Mouse (Mus musculus) heart, adult 2 months (tissue): ENCODE results near the gene Elf3. TPM values are rescaled to one million over a fixed set of nuclear protein-coding genes. Genes with fewer than 3 reads are reported as not detected.

Experiments
- DNase-seq, 2 experiments: peaks; one replicate each; pipeline ENCODE4 v3.0.0; 2021
- H3K27ac ChIP-seq: fragments of 200-600 bp; 2 replicates; pipeline ENCODE4 v1.8.1; 2022
- H3K27me3 ChIP-seq: fragments of 200-500 bp; 2 replicates; pipeline ENCODE4 v1.6.1; 2012; ENCODE audit warnings: mild to moderate bottlenecking, low read length, inconsistent platforms, mixed read lengths; ENCODE audit not compliant: control insufficient read depth, insufficient read depth
- H3K36me3 ChIP-seq: fragments of 200-500 bp; 2 replicates; pipeline ENCODE4 v1.6.1; 2012; ENCODE audit warnings: low read length, inconsistent platforms; ENCODE audit not compliant: control insufficient read depth, insufficient read depth
- H3K4me1 ChIP-seq: fragments of 200-500 bp; 2 replicates; pipeline ENCODE4 v1.6.1; 2011; ENCODE audit warnings: low read length; ENCODE audit not compliant: control insufficient read depth, insufficient read depth
- H3K4me3 ChIP-seq: fragments of 200-600 bp; 2 replicates; pipeline ENCODE4 v1.8.1; 2022
- H3K79me2 ChIP-seq: fragments of 200-500 bp; replicated peaks from 2 replicates; pipeline ENCODE4 v1.6.1; 2012; ENCODE audit warnings: mild to moderate bottlenecking, inconsistent platforms, low read length, moderate library complexity, mixed read lengths; ENCODE audit not compliant: control insufficient read depth, insufficient read depth
- H3K9ac ChIP-seq: fragments of 200-500 bp; 2 replicates; pipeline ENCODE4 v1.6.1; 2012; ENCODE audit warnings: low read depth, mild to moderate bottlenecking, control low read depth, inconsistent platforms, low read length, mixed read lengths
- CTCF ChIP-seq: fragments of 200-600 bp; IDR thresholded peaks from 2 replicates; pipeline ENCODE4 v1.8.1; 2022; ENCODE audit warnings: antibody characterized with exemption, mild to moderate bottlenecking, moderate library complexity
- EP300 ChIP-seq: fragments of 200-500 bp; IDR thresholded peaks from 2 replicates; pipeline ENCODE4 v1.6.1; 2011; ENCODE audit warnings: low read depth, low read length, control low read depth; ENCODE audit not compliant: insufficient read depth
- POLR2A ChIP-seq: fragments of 200-500 bp; IDR thresholded peaks from 2 replicates; pipeline ENCODE4 v1.6.1; 2011; ENCODE audit warnings: mild to moderate bottlenecking, low read depth, low read length, control low read depth; ENCODE audit not compliant: insufficient read depth
- WGBS: fragments of 180-500 bp; shearing (Covaris S2); methylation state at CpG from one replicate; pipeline ENCODE4 v1.1.7; 2018; 5-methylcytosine and 5-hydroxymethylcytosine counted together
- intact Hi-C: fragments of 180-260 bp; cut with DNase I; formaldehyde crosslinking; loops from one replicate; pipeline ENCODE4 v1.15.1; 2025
- polyA plus RNA-seq: library from polyadenylated mRNA; depleted of rRNA; stranded (reverse); fragments of >200 nt; gene quantifications from 2 replicates; pipeline ENCODE4 v1.2.3, GENCODE M21; 2012; rRNA removed
- total RNA-seq, 2 experiments: library from RNA; stranded (reverse); gene quantifications; 2 replicates each; pipeline ENCODE4 v1.2.3; 2021

Gene Elf3
- total and polyA plus RNA-seq, 3 experiments = 2.0 TPM; not detected in 2

GRCm38 (mm10) chr1:135205257-135205656 lies 53.1 kb downstream of the Elf3 start:
- no peak for TF ChIP-seq POLR2A
- Histone ChIP-seq H3K27ac (no peak overlapping the region), H3K79me2 (no peaks in the 10 kb centered on the region), H3K4me1 (no peaks in the 10 kb centered on the region), H3K36me3 (no peaks in the 10 kb centered on the region), H3K4me3 (no peak overlapping the region), H3K27me3 (no peaks in the 10 kb centered on the region), H3K9ac (no peak overlapping the region)
- 83% methylated on average over 4 of the region's 4 CpGs for WGBS
- no peak for DNase-seq
- intact Hi-C loops = no loop called here

- Histone ChIP-seq H3K4me3 (no peak overlapping the region), H3K27me3 (no peaks in the 10 kb centered on the region), H3K27ac (no peak overlapping the region), H3K4me1 (0 out of 2 replicates have a peak, but pooled peaks cover under 1% of the 10 kb centered on the region), H3K79me2 (no peaks in the 10 kb centered on the region), H3K36me3 (no peaks in the 10 kb centered on the region), H3K9ac (no peak overlapping the region)
- DNase-seq = peak in 1 of 2 experiments; percentile 10
- TF ChIP-seq POLR2A = no peak
- no peak for TF ChIP-seq EP300
- no peak for TF ChIP-seq CTCF
- WGBS = 42% methylated on average over 12 of the region's 12 CpGs
- intact Hi-C loops = no loop called here
Measured at GRCm38 (mm10) chr1:135204196-135205126, 53.9 kb downstream of the Elf3 start.

Other genes starting within 250 kb of the Elf3 start
- 10 to 100 TPM; 12.2 to 14.4 TPM for gene Lgr6, start 153.3 kb downstream of the Elf3 start, total RNA-seq
- gene Lgr6, start 153.3 kb downstream of the Elf3 start, polyA plus RNA-seq = 12.6 and 21.5 TPM in 2 replicates
- gene Ptpn7, start 125.9 kb downstream of the Elf3 start, total RNA-seq = under 1 TPM; 0.73 to 0.82 TPM
- 0.82 and 1.4 TPM in 2 replicates for gene Ptpn7, start 125.9 kb downstream of the Elf3 start, polyA plus RNA-seq
- gene Arl8a, start 111.7 kb downstream of the Elf3 start, total RNA-seq = 10 to 100 TPM; 20.1 to 21.0 TPM
- gene Arl8a, start 111.7 kb downstream of the Elf3 start, polyA plus RNA-seq = 30.5 and 32.5 TPM in 2 replicates
- under 1 TPM; 0.97 to 0.98 TPM for gene Gpr37l1, start 90.9 kb downstream of the Elf3 start, total RNA-seq
- gene Gpr37l1, start 90.9 kb downstream of the Elf3 start, polyA plus RNA-seq = 2.3 and 3.6 TPM in 2 replicates
- gene Rnpep, start 25.5 kb upstream of the Elf3 start, total RNA-seq = 10 to 100 TPM; 20.0 to 22.6 TPM
- 14.0 and 14.4 TPM in 2 replicates for gene Rnpep, start 25.5 kb upstream of the Elf3 start, polyA plus RNA-seq
- gene Timm17a, start 55.2 kb upstream of the Elf3 start, total RNA-seq = 100 to 1,000 TPM; 325 to 370 TPM
- 185 and 239 TPM in 2 replicates for gene Timm17a, start 55.2 kb upstream of the Elf3 start, polyA plus RNA-seq
- 1 to 10 TPM; 3.7 to 4.7 TPM for gene Lmod1, start 66.2 kb upstream of the Elf3 start, total RNA-seq
- gene Lmod1, start 66.2 kb upstream of the Elf3 start, polyA plus RNA-seq = 4.8 and 6.4 TPM in 2 replicates
- gene Shisa4, start 116.7 kb upstream of the Elf3 start, total RNA-seq = 1 to 10 TPM; 2.2 to 2.3 TPM
- gene Shisa4, start 116.7 kb upstream of the Elf3 start, polyA plus RNA-seq = 6.7 and 10.4 TPM in 2 replicates
- 10 to 100 TPM; 31.9 to 35.3 TPM for gene Ipo9, start 171.9 kb upstream of the Elf3 start, total RNA-seq
- gene Ipo9, start 171.9 kb upstream of the Elf3 start, polyA plus RNA-seq = 40.8 and 64.6 TPM in 2 replicates